Mouse (Mus musculus) hindlimb bud, embryonic 11.5 days (tissue): ENCODE measurements around the gene Agtrap.
"Not testable (repeated sequence)": the region's sequence is repeated elsewhere in the genome, so short reads cannot be mapped to it uniquely, and the experiment has no call there.

Experiments used
- DNase-seq: peaks from one replicate; pipeline ENCODE4 v3.0.0-alpha.2; 2012; ENCODE audit warnings: low read depth, low spot score; ENCODE audit errors: extremely low spot score

The Agtrap gene

DNA sequence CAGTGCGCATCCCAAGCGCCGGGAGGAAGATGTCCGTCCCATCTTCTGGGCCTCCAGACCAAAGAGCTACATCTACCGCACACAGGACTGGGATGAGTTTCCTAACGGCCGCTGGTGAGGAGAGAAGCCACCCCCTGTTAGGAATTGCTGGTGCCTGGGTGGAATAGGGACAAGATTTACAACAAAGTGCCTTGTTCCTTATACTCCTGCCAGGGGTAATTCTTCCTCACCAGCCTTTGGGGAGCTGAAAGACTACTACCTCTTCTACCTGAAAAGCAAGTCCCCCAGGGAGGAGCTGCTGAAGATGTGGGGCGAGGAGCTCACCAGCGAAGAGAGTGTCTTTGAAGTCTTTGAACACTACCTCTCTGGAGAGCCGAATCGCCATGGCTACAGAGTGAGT lies 35.9 kb downstream of the Agtrap start:
- no peak for DNase-seq

DNA sequence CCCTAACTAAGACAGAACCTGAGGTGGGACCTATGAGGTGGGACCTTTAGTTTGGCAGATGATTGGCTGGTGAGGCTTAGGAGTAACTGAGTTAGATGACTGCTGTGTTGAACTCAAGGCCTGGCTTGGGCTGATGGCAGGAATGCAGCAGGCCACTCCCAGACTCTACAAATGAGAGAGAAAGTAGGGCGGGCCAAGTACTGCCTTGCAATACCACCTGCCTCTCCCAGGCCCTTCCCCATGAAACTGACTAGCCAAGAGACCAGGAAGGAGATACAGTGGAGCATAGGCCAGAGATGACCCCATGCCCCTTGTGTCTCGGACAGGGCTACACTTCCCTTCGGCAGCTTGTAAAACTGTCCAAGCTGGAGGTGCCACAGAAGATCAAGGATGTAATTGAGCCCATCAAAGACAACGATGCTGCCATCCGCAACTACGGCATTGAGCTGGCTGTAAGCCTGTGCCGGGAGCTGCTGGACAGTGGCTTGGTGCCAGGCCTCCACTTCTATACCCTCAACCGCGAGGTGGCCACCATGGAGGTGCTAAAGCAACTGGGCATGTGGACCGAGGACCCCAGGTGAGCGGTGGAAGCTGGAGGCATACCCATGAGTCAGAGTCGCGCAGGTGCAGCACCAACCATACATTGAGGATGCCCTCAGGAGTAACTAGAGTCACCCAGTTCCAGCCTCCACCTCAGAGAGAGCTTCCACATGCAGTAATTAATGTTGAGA lies 36.6 kb downstream of the Agtrap start:
- no peak for DNase-seq

DNA sequence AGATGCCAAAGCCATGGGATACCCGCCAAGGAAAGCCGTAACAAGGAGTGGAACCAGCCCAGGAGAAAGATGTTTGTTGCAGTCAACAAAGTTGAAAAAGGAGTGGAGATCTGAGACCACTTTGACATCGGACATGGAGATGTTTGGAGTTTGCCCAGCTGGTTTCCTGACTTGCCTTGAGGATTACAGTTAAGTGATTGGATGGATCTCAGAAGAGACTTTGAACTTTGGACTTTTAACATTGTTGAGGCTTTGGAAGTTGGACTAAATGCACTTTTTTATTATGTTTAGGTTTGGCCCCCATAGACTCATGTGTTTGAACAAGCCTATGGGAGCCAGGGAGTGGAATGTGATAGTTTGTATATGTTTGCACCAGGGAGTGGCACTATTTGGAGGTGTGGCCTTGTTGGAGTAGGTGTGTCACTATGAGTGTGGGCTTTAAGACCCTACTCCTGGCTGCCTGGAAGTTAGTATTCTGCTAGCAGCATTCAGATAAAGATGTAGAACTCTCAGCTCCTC lies 37.4 kb downstream of the Agtrap start:
- not testable (repeated sequence) for DNase-seq

DNA sequence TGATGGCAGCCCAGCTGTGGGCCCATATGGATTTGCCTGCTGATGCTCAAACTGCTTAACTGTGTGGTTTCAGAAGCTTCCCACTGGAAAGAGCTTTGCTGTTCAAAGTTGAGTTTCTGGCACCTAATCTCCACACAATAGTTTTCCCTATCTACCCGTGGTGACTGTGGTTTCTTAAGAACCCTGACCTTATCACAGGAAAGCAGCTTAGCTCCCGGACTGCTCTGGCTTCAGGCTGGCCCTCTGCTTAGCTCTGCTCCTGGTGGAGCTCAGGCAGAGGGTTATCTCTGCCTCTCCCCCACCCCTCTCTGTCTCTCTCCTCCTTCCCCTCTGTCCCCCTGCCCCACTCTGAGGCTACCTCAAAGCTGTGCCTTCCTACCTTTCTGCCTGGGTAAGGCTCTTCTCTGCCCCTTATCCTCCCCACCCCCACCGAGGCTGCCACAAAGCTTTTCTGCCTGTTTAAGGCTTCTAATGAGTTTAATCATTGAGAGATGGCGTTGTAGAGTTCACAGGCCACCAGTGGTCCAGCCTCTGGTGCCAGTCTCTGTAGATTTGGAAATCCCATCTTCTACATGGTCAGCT lies 41.3 kb downstream of the Agtrap start:
- no peak for DNase-seq

DNA sequence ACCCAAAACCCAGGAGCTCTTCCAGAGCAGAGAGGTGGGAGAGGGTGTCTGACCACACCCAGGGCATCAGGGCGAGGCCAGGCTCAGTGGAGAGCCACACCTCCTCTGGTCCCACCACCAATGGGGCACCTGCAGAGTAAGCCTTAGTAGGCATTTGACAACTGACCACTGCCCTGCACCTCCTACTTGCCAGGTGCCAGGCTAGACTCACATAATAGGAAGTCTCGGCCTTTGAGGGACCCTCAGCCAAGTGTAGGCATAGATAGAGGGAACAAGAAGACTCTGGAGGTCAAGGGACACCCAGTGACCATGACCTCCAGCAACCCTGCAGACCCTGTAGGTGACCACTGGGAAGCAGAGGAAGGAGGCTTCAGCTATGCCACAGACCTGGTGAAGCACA lies 43.7 kb downstream of the Agtrap start:
- no peak for DNase-seq

DNA sequence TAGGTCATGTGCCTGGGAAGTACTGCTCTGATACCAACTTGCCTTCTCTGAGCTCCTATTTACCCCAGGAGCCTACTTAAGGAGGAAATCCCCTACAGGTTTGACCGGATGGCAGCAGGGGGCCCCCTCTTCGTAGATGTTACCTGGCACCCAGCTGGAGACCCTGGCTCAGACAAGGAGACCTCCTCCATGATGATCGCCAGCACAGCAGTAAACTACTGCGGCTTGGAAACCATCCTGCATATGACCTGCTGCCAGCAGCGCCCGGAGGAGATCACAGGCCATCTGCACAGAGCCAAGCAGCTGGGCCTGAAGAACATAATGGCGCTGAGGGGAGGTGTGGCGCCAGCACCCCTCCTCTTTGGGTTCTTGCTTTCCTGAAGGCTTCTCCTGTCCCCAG lies 44.5 kb downstream of the Agtrap start:
- DNase-seq, result not testable (repeated sequence)

GRCm38 (mm10) chr4:148041611-148042191 lies 46.1 kb downstream of the Agtrap start:
- DNase-seq, result no peak

- no peak for DNase-seq
Observed at GRCm38 (mm10) chr4:148040933-148041610, 46.8 kb downstream of the Agtrap start.

DNA sequence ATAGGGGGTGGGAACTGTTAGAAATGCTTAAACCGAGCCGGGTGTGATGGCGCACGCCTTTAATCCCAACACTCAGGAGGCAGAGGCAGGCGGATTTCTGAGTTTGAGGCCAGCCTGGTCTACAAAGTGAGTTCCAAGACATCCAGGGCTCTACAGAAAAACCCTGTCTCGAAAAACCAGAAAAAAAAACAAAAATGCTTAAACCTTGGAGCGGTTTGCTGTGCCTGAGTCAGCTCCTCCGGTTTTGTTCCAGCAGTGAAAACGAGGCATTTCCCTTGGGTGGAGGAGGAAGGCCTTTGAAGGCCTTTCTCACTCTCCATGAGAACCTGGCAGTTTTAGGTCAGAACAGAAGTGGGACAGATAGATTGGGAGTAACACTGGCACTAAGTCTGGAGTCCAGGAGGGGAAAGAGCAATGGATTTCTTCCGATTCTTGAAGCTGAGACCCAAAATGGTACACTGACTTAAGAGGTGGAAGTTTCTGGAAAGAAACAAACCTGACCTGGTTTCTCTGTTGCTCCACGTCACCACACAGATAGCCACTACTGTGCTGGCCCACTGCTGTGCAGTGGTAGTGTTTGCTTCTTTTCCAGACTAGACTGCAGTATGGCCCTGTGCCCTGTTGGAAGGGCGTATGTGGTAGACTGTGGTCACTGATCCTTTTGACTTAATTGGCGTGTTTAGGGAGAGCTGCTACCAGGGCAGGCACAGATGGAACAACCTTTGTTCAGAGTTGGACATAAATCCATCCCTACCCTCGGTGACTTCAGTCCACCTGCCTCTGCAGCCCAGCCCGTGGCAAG lies 47.6 kb downstream of the Agtrap start:
- no peak for DNase-seq

GRCm38 (mm10) chr4:148039254-148040028 lies 48.4 kb downstream of the Agtrap start:
- DNase-seq, result no peak

DNA sequence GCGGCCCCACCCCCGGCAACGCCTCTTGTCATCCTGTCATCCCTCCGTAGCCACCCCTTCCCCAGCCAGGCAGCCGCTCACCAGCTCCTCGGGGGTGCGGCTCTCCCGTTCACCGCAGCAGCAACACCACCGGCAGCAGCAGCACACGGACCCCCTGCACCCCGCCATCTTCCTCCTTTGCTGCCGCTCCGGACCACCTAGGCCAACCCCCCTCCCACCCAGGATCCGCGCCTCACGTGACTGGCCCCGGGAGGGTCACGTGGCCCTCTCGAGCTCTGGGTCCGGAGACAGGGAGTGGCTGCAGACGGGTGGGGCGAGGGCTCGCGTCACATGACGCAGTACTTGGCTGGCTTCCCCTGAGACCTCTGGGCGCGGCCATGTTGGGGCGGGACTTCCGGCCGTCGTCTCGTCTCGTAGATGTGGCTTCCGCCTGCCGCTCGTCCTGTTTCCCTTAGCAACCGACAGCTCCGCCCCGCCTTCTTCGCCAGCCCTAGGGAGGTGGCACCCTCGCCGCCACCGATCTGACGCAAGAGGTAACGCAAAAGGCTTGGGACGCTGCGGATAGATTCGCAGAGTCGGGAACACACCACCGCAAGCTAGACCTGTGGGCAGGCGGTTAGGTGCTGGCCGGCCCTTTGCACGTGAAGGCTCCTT lies 49.1 kb downstream of the Agtrap start, which contains the start of the genes Clcn6 and Mthfr:
Clcn6 (minus strand) TSS at position 222 of the 654 bp plus-strand sequence.
Mthfr (plus strand) TSS at position 478 of the 654 bp plus-strand sequence.
- DNase-seq, result peak; percentile 91

DNA sequence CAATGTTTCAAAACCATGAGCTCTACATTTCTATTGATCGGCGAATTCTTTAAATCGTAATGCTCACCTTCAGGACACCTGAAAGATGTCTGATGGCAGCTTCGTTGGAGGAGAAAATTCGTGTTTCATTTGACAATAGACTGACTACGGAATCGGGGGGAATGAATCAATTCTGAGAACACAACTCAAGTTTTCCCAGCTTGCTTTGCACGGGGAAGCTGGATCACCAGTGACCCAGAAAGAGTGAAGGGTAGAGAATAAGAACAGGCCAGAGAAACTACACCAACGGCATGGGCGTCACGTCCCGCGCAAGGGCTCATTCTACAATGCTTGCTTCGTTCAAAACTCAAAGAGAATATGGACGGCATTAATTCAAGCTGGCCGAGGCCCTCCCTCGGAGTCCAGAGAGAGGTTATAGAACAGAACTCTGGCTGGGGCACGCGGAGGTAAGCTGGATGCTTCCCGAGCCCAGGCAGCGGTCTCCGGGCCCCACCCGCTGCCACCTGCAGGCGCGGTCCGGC lies 49.7 kb downstream of the Agtrap start:
- no peak for DNase-seq

- DNase-seq, result no peak
Observed at GRCm38 (mm10) chr4:148035440-148035839, 52.4 kb downstream of the Agtrap start.

GRCm38 (mm10) chr4:148033858-148034410 lies 53.9 kb downstream of the Agtrap start:
- DNase-seq, result no peak

GRCm38 (mm10) chr4:148030506-148030905 lies 57.3 kb downstream of the Agtrap start:
- DNase-seq, result no peak

DNA sequence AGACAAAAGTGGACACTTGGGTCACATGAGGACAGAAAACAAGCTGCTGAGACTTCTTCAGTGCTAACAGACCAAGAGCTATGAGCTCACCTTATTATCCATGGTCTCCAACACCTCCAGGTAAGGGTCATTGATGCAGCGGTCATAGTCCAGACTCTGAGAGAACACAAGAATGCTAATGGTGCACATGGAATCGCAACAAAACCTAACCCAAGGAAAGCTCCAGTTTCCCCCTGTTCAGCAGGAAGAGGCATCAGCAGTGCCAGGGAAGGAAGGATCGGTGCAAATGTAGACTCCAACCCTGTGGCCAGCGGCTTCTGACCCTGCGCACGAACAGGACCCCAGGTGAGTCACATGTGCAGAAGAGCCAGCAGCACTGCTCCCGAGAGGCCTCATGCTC lies 58.5 kb downstream of the Agtrap start:
- DNase-seq, result no peak
